Mouse (Mus musculus): ENCODE measurements around the gene Ankrd63.
A peak's percentile ranks its signal among the peaks of the same experiment; 100 is the strongest.
"Not testable (repeated sequence)": the region's sequence is repeated elsewhere in the genome, so short reads cannot be mapped to it uniquely, and the experiment has no call there.

Ankrd63 gene

DNA sequence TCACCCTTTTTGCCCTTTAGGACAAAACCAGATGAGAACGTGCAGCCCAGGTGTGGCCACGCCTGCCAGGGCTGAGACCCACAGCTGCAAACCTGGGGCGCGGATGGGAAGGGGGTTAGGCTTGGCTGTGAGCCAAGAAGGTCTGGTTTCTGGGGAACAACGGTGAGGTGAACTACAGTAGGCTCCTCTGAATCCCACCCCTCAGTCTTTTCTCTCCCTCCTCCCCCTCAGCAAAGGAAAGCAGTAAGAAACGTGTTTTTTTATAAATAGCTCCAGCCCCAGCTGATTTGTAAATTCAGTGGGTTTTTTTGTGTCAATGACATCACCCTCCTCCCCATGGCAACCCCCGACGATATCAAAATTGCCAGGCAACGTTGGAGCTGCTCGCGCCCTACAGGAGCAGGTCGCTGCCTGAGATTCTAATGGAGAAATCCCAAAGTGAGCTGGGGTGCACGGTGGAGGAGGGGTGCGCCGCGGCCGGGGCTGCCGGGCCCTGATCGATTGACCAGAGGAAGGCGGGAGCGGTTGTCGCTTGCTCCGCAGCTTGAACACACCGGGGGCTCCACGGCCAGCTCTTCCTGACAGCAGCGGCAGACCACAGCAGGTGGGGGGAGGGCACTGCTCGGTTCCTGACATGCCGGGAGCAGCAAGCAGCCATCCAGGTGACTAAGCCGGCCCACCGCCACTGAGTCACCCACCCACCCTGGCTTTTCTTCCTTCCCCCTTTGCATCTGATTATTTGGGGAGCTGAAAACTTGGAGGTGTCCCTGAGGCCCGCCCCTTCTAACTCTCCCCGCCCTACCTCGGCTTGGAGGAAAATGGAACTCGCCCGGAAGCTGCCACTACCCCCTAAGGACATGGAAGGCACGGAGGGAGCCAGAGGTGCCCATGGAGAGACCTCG is 40.6 kb downstream of the Ankrd63 start, which contains the start of gene Pak6:
Gene Pak6 (plus strand): TSS at position 402 of the 902 bp plus-strand sequence.
- peak; percentile 54 for DNase-seq (ENCODE audit: low read depth, low spot score)

DNA sequence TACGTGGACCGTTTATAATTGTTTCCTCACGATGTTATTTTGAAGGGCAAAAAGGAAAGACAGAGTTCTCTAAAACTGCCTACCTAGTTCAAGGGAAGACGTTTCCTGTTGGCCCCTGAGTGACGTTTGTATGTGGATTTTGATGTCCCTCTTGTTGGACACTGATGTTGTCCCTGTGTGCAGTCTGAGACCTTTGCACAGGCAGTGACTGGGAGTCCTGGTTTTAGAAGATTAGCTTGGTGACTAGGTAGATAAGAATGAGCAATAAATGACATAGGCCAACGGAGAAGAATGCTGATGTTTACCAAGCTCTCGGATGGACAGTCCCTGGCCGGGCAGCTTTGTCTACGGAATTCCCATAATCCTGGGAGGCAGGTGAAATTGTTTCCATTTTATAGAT is 41.9 kb downstream of the Ankrd63 start:
- DNase-seq (ENCODE audit: low read depth, low spot score): no peak

DNA sequence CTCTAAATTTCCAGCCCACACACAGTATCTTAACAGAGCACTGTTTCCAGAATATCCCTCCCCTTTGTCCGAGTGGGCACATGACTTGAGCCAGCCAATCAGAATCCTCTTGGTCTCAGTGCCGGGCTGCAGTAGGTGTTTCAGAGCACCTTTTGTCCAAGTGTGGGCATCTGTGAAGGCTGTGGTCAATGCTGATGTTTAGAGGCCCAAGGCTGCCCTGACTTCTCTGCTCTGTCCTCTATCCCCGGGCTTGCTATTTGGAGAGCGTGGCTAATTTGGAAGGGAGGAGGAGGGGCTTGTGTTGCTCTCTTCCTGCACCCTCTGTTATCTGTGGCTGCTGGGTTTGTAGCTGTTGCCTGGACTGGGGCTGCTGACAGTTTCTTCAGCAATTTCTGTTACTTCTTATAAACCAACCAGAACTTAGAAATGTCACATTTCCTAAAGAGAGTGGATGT is 43.7 kb downstream of the Ankrd63 start:
- peak; percentile 68 for DNase-seq (ENCODE audit: low read depth, low spot score)

DNA sequence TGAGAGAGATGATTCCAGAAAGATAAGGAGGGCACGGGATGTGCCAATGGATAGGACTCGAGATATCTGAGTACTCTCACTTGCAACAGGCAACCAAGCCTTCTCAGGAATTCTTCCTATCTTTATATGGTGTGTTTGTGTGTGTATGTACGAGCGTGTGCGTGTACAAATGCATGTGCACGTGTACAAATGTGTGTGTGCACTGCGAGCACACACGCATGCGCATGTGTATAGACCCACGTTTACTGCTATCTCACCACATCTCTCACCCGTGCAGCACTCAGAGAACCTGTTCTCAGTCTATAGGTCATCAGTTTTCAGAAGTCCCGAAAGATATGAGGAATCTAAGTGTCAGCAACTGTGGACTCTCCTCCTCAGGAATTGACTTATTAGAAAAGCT is 44.3 kb downstream of the Ankrd63 start:
- DNase-seq (ENCODE audit: low read depth, low spot score): no peak

DNA sequence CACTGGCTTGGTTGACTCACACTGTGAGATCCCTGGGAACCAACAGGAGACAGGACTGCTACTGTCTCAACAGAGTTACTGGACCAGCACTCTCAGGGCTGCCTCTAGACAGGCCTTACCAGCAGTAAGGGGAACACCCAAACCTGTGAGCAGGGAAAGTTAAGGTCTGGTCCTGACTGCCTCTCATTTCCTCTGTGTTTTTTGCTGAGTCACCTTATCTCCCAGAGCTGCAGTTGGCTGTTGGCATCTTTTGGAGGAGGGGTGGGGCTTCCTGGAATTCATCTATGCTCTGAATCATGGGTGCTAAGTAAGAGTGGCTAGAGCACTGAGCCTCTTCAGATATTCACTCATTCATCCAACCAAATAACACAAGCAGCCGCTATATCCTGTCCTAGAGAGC is 44.7 kb downstream of the Ankrd63 start:
- DNase-seq (ENCODE audit: low read depth, low spot score): peak; percentile 27

DNA sequence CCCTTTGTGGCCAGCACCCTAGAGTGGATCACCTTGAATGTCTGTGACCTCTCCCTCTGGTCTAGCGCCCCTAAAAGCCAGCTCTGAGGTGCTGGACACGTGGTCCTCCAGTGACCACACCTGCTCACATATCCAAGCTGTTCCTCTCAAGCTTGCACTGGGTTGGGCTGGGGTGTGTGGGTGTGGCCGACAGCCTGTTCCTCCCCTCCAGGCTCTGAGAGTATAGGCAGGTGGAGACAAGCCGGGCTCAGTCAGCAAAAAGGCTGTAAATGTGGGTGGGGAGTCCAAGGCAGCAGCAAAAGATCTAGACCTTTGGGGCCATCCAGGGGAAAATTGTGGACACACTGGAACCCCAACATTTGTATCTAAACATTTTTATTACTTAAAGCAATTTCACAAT is 45.3 kb downstream of the Ankrd63 start:
- no peak for DNase-seq (ENCODE audit: low read depth, low spot score)

DNA sequence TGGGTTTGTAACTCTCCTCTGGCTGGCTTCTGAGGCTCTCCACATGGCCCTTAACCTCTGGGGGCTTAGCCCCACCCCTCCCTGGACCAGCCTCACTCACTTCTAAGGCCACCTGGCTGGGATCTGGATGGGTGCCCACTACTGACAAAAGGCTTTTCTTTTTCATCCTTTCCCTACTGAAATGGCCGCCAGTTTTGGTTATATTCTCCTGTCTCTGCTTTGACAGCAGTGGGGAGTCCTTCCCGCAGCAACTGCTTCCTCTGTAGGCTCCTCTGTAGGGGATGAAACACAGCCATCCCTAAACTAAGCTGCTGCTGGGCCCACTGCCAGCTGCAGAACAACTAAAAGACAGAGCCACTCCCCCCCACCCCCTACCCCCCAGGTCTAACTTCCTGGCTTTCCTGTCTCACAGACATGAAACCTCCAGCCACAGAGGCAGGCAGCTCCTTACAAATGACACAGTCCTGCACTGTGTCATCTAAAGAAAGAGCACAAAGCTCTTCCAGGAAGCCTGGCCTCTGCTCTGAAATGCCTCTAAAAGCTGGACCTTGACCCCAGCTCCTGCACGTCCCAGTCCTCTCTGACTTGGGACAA is 47.0 kb downstream of the Ankrd63 start:
- no peak for DNase-seq (ENCODE audit: low read depth, low spot score)

DNA sequence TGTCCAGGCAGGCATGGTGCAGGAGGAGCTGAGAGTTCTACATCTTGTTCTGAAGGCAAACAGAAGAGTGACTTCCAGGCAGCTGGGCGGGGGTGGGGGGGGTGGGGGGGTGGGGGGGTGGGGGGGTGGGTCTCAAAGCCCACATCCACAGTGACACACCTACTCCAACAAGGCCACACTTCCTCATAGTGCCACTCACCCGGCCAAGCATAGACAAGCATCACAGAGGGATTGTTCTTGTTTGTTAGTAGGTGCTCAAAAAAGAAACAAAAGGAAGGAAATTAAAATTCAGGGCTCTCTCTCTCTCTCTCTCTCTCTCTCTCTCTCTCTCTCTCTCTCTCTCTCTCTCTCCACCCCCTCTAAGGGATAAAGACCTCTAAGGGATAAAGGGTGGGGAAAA is 53.1 kb downstream of the Ankrd63 start:
- DNase-seq (ENCODE audit: low read depth, low spot score): not testable (repeated sequence)

All from CD4-positive, CD25-positive, alpha-beta regulatory T cell, adult 2 months (primary cell).